Mouse (Mus musculus): ENCODE data around the gene Ccdc85b.
"Not testable (repeated sequence)": the region's sequence is repeated elsewhere in the genome, so short reads cannot be mapped to it uniquely, and the experiment has no call there.

The Ccdc85b gene

DNA sequence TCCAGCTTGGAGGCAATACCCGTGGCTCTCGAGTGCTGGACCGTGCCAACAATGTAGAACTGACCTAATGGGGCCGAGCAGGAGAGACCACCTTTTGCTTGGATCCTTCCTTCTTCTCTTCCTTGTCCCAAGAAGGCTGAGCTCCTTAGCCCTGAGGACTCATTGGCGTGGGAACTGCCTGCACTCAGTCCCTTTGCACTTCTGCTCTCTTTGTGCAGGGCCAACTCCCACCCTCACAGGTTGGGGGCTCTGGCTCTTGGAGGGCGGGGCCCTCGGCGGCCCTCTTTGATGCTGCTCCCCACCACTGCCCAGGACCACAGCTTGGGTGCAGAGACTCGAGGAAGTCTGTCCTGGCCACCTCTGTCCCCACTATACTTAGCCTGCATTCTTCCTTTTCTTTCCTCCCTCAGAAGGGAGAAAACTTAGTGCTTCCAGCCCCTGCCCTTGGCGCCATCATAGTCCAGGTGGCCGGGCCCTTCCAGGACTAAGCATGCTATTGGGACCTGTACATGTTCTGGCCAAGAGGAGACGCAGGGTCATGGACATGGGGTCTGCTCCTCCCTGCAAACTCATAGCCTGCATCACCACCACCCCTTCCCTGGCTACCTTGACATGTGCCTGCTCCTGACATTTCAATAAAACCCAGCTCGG lies 30.9 kb downstream of the Ccdc85b start:
- intact Hi-C loops (cut with DNase I): loop anchor here (5.0 kb wide), 1 partner anchor 39 kb away; the partner anchor contains the start of gene Sart1

DNA sequence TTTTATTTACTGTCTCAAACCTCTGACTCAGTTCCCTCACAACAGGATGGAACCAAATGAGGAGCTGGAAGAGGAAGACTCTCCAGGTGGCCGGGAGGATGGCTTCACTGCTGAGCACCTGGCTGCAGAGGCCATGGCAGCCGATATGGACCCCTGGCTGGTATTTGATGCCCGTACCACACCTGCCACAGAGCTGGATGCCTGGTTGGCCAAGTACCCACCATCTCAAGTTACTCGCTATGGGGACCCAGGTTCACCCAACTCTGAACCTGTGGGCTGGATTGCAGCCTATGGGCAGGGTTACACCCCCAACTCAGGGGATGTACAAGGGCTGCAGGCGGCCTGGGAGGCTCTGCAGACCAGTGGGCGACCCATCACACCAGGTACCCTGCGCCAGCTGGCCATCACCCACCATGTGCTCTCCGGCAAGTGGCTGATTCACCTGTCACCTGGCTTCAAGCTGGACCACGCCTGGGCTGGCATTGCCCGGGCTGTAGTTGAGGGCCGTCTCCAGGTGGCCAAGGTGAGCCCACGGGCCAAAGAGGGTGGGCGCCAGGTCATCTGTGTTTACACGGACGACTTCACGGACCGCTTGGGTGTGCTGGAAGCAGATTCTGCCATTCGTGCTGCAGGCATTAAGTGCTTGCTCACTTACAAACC lies 31.7 kb downstream of the Ccdc85b start:
- intact Hi-C loops (cut with DNase I): loop anchor here (5.0 kb wide), 1 partner anchor 39 kb away; the partner anchor contains the start of gene Sart1

DNA sequence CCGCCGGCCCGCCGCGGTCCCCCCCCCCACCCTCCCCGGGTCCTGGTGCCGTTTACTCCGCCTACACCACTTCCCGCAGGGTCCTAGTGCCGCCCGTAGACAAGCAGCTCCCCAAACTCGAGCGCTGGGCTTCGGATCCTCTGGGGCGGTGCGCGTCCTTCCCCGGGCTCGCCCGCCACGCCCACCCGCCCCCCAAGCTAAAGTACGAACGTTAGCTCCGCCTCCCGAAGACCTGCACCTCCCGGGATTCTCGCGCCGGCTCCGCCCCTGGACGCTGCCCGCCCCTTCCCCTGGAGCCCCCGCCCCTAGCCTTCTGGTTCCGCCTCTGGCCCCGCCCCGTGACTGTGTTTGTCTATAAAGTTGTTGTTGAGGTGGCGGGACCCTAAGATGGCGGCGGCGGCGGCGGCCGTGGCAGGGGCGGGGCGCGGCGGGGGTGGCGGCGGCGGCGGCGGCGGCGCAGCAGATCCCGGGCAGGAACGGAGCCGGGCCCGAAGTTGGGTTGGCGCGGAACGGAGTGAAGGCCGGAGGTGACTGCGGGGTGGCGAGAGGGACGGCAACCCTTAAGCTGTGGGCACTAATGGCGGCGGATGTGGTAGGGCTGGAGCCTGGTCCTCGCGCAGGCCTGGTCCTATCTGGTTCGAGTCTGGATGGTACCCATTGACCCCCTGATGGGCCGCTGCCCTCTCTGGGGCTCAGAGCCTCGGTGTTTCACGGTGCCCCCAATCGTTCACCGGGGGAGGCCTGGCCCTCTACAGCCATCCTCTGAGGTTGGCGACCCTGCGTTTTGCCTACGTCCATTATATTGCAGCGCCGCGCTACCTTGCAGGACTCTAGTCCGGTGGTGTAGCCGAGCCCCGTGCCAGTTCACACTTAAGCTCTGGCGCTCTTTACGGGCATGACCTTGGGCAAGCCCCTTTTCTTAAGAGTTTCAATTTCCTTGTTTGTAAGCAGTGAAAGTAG lies 32.6 kb downstream of the Ccdc85b start, which contains the start of the genes Drap1 and AI837181:
Drap1 (minus strand) TSS at position 198 of the 960 bp plus-strand sequence.
AI837181 (plus strand) TSS at position 363 of the 960 bp plus-strand sequence.
- intact Hi-C loops (cut with DNase I): loop anchor here (5.0 kb wide), 1 partner anchor 38 kb away; the partner anchor contains the start of gene Sart1

DNA sequence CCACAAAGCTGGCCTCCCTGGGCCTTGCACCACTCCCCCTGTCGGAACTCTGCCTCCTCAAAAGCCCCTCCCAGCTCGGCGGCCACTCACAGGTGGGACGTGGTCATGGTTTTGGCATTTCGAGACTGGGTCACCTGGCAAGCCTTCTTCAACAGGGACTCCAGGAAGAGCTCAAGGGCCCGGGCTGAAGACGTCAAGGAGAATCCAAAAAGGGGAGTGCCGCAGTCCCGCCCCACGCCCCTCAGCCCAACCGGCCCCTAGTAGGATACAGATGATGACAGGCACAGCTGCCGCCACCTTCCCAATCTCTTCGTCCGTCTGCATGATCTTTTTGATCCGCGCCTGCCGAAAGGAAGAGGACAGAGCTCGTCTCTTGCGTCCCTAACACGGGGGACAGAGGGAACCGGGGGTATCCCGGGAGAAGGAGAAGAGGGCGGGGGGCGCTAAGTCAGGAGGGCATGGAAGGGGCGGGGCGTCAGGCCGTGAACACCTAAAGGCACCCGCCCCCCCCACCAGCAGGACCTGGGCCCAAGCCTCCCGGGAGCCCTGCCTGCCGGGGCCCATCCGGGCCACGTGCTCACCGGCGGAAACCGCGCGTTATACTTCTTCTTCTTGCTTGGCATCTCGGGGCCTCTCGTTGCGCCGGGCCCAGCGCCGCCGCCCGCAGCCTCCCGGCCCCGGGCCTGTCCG lies 33.5 kb downstream of the Ccdc85b start:
- intact Hi-C loops (cut with DNase I): no loop called here

DNA sequence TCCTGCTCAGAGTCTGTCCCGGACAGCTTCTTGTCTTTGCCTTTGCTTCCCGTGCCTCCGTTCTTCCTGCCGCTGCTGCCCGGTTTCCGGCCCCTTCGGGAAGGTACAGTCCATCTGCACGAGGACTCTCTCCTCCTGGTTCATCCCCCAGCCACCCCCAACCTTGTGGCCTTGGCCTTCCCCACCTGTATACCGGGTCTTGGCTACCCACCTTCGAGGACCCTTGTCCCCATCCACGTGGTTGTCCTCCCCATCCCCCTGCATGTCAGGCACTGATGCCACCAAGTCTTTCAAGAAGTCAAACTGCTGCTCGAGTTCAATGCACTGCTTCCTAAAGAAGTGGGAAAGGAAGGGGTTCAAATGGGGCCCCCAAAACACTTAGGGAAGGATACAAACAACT lies 34.1 kb downstream of the Ccdc85b start:
- intact Hi-C loops (cut with DNase I): no loop called here

DNA sequence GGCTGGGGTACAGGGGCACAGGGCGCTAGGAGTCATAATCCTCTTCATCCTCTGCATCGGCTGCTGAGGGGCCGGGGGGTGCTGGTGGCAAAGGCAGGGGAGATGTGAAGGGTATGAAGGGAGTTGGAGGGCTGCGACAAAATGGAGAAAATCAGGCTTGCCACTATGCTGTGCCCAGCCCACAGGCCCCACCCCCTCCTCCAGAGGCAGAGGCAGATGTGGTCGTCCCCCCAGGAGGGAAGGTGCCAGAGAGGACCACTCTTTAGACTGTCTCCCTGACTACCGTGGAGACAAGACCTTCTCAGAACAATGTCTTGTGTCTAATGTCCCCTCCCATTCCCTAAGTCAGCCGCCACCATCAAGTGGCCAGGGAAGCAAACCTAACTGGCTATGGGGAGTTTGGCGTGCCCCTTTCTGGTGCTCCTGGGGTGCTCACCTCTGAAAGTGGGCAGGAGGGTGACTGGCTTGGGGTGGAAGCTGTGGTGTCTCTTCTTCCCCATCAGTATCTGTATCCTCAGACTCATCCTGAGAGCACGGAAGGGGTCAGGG lies 34.7 kb downstream of the Ccdc85b start:
- intact Hi-C loops (cut with DNase I): no loop called here

DNA sequence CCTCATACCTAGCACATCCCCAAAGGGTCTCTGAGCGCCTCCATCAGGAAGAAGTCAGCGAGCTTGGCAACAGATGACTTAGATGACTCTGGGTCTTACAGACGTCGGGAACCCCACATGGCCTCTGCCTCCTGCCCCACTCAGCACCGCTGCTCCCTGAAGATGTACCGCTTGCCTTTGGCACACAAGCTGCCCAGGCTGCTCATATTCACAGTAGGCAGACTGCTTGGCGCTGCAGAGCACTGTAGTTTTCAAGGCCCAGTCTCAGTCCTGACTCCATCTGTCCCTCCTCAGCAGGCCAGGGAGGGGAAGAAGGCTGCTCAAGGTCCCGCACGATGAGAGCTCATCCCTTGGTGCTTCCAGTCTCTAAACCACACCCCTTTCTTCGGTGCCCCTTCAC lies 35.4 kb downstream of the Ccdc85b start:
- intact Hi-C loops (cut with DNase I): no loop called here

DNA sequence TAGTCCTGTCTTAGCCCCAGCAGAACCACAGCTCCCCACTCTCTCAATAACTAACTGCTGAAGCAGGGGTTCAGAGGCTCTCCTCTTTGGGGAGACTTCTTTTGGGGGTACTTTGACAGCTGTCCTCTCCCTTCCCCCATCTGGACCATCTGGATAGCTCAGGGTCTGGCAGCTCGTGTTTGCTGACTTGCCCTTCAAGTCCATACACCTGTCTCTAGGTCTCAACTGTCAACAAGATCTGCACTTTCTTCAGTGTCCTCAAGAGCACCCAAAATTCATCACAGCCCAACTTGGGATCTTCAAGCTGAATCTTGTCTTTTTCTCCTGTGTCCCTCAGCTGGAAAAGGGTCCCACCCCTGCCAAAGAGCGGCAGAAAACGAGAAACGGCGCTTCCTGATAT lies 35.9 kb downstream of the Ccdc85b start:
- intact Hi-C loops (cut with DNase I): no loop called here

DNA sequence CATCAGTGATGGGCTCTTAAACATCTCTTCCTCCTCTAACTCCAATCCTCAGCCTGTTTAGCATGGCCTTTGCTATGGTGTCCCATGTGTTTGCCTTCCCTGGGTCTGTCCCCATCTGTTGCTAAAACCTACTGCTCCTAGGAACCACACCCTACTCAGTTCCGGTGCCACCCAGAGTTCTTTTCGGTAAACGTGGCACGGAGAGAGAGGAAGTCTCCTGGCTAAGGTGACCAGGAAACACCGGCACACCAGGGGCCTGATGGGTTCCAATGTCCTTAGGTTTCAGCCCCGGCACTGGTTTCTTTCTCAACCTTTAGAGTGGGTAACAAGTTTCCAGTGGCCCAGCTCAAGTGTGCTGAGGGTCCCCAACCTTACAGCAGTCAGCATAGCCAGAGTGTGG lies 37.1 kb downstream of the Ccdc85b start:
- intact Hi-C loops (cut with DNase I): no loop called here

DNA sequence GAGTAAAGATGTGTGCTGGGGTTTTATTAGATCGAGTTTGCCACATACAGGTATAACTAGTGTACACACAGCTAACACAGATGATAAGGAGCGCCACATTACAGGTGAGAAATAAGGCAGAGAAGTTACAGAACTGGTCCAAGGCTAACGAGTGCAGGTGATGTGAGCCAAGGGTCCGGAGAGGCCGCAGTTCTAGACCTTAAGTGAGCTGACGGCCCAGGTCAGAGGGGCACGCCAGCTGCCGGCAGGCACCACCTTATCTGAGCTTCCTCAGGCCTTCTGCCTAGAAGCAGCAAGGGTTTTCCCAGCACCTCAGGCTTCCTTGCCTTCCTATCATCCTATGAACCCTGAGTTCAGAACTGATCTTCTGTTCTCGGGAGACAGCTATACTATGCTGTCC lies 38.1 kb downstream of the Ccdc85b start:
- intact Hi-C loops (cut with DNase I): no loop called here

DNA sequence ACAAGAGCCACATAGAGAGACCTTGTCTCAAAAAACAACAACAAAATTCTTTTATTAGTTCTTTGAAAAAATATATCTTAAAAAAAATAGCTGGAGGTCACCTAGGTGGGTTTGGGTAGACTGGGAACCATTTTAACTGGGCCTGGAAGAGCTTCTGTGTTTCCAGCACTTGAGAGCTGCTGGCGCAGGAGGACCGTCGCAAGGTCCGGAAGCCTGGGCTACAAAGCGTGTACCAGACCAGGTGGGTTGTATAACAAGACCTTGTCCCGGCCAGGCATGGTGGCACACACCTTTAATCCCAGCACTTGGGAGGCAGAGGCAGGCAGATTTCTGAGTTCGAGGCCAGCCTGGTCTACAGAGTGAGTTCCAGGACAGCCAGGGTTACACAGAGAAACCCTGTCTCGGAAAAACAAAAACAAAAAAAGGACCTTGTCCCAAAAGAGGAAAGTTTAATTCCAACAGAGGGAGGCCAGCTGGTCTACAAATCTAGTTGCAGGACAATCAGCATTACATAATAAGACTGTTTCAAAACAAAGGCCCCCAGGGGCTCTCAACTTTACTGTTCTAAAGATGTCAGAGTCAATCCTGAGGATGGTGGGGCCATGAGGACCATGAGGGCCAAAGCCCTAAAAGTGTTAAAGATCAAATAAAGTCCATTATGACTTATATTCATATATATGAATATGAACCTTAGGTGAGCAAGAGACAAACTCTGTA lies 38.8 kb downstream of the Ccdc85b start:
- intact Hi-C loops (cut with DNase I): no loop called here

DNA sequence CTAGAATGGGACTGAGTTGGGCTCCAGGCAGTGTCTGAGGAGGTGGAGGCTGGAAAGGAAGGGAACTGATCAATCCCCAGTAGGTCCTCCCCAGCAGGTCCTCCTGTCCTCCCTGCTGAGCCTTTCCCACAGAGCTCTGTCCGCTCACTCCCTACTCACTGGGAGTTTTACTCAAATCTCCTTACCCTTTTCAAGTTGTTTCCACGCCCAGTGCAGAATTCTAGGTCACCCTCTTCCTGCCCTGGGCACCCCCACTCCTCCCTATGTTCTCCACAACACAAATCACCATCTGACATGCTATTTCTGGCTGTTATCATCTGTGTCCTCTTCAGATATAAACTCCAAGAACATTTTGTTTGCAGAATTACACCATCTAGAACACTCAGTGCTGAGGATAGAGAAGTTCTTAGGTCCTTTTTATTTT lies 43.1 kb downstream of the Ccdc85b start:
- intact Hi-C loops (cut with DNase I): no loop called here

DNA sequence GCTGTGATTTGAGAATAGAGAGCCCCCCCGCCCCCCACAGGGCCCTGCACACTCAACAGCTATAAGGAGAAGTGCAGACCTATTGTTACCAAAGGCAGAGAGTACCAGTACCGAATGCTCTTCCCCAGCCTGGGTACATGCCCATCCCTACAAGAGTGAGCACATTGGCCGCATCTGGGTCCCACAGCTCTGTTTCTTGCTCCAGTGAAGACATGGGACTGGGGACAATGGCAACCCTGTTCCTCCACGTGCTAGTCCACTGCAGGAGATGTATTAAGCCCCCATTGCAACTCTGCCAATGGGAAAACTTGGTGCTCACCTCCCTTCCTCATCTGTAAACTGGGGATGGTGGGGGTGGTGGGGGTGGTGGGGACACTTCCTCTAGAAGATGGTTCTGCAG lies 43.9 kb downstream of the Ccdc85b start:
- intact Hi-C loops (cut with DNase I): no loop called here

DNA sequence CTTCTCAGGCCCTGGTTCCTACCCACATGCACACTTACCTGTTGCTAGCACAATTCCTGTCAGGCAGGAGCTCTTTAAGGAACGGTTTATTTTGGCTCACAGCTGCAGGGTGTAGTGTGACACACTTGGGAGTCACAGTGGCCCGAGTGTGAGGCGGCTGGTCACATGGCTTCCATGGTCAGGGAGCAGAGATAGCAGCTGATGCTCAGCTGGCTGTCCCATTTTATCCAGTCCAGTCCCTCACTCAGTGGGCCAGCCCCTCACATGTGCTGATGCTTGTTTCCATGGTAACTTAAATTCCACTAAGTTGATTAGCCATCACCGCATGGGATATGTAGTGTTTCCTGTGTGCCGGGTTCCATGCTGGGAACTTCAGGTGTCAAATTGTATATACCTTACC lies 45.7 kb downstream of the Ccdc85b start:
- intact Hi-C loops (cut with DNase I): no loop called here

DNA sequence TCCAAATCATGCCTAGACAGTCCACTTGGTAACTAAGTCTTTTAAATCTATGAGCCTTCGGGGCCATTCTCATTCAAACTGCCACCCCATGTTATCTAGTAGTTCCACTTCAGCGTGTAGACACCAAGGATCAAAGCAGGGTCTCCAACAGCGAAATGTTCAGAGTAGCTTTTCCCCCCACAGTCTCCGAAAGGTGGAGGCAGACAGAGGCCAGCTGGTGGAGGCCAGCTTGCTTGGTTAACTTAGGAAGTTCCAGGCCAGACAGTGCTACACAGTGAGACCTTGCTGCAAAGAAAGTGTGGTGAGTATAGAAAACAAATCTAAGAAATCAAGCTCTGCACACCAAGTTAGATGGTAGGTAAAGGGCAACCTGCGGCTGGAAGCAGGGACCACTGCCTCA lies 47.1 kb downstream of the Ccdc85b start:
- intact Hi-C loops (cut with DNase I): no loop called here

DNA sequence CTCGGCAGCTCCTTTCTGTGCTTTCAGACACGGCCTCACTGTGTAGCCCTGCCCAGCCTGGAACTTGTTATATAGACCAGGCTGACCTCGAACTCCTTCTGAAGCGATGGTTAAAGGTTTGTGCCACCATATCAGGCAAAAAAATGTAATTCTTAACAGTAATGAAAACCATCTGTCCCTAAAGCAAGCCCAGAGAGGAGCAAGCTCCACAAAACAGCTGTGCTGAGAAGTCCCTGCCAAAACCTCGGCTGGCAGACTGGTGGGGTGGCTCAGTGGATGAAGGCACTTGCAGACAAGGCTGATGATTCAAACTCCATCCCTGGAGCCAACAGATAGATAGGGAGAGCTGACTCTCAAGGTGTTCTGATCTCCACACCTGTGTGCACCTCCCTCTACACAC lies 48.6 kb downstream of the Ccdc85b start:
- intact Hi-C loops (cut with DNase I): no loop called here

DNA sequence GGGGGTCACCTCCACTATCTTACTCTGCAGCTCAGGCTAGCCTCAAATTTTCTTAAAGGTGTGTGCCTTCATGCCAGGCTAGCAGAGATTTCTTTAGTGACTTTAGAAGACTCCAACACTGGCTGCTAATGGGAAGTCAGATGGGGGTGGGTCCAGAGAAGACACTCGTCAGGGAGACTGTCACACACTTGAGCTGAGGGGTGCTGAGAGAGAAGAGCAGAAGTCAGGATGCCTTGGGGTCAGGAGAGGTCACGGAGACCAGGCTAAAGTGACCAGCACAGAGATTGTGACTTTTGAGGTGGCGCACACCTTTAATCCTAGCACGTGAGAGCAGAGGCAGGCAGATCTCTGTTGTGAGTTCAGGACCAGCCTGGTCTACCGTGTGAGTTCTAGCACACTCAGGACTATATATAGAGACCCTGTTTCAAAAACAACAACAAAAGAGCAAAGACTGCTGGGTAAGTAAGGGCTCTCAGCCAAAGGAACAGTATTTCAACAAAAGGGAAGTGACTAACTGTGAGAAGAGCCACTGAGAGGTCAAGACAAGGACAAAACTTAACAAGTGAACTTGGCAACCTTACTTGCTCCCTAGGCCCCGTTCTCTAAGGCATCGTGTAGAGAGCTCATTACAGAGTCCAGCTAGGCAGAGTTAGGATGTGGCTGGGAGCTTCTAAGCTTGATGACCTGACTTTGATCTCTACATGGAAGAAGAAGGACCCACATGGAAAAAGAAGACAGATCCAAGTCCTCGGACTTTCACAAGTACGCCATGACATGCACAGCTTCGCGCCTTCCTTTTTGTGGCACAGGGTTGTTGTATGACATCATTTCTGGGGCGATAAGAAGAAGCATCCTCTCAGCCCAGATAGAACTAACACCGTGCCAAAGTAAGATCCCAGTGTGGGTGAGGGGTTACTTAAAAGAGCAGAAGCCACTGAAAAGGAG lies 49.4 kb downstream of the Ccdc85b start:
- intact Hi-C loops (cut with DNase I): no loop called here

DNA sequence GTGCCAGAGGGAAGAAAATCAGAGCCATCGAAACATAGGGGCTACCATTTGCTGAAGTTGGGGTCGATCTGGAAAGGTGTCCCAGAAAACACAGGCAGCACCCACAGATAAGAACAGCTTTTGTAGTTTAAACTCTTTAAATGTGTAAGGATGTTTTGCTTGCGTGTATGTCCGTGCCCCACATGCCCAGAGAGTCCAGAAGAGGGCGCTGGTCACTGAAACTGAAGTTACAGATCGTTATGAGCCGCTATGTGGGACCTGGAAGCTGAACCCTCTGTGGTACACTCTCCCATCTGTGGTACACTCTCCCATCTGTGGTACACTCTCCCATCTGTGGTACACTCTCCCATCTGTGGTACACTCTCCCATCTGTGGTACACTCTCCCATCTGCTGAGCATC lies 50.6 kb downstream of the Ccdc85b start:
- intact Hi-C loops (cut with DNase I): no loop called here

DNA sequence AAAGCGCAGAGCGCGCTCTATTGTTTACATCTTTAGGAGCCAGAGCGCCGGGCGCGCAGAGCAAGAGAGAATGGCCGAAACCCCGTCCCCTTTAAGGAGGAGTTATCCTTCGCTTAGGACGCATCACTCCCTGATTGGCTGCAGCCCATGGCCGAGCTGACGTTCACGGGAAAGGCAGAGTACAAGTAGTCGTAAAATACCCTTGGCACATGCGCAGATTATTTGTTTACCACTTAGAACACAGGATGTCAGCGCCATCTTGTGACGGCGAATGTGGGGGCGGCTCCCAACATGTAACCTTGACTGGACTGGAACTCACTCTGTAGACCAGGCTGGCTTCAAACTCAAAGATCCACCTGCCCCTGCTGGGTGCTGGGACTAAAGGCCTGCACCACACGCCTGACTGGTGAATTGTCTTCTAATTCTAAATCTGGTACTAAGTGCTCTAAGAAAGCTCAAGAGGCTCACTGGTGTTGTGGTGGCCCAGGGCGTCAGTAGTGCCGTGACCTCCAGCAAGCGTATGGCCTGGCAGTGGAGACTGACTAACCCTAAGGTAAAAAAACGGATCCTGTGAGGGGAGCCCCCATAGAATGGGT lies 51.1 kb downstream of the Ccdc85b start:
- intact Hi-C loops (cut with DNase I): not testable (repeated sequence)

Data from adrenal gland (tissue).